Mouse (Mus musculus): ENCODE data around the gene Trim3.

The Trim3 gene

DNA sequence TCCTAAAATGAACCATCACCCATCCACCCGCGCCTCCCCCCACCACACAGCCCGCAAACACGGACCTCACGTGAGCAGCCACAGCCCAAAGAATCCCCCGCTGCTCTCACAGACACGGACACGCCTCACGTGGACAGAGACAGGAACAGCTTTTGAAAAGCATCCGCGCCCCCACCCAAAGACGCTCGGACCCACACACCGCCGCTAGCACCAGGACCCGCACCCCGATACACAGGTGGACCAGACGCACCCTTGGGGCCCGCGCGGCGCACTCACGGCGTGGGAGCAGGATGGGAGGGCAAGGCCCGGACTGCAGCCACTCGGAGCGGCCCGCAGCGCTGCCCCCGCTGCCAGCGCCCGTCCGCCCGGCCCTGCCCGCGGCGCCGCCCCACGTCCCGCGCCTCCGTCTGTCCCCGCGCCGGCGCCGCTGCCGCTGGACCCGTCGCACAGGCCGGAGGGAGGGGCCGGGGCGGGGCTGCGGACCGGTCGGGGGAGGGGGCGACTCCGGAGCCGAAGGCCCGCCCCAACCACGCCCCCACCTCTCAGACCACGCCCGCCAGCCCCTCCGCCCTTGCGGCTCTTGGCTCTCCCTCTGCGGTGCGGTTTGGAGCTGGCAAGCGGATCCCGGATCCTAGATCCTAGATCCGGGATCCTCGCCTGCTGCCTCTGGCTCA is at the start of gene Trim3:
Trim3 (minus strand) TSS at position 445 of the 674 bp plus-strand sequence.
- DNase-seq (ENCODE audit: low spot score) = peak; percentile 81

DNA sequence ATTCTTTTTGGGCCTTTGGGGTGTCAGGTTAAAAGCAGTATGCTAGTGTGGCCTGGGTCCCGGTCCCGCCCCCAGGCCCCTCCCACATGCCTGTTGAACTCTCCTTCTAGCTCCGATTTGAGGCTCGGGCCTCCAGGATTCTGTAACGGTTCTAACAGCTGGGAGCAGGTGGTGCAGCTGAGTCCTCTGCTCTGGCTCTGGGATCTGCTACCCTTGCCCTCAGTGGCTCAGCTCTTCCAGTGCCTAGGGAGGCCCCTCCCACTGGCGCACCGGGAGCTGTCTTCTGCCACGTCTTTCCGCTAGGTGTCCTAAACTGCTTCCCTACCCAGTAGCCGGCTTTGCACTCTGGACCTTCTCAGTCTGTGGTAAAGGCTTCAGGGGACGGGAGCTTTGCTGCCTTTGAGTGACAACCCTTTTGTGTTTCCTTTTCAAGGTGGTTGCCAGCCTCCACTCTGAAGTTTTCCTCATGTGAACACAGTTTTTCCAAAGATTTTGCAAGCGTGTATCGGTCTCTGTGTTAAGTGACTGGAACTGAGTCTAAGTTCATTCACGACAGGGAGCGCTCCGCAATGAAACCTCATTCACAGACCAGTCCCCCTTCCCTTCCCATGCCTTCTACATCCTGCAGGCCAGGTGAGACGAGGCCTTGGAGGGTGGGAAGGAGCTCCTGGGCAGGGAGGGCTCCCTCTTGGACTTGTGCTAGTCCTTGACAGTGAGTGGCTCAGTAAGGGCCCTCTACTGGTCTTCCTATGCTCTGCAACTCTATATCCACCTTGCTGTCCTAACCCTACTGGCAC is 17.5 kb upstream of the Trim3 start, which contains the start of gene Dnhd1:
Dnhd1 (plus strand) TSS at position 189 of the 797 bp plus-strand sequence.
- DNase-seq (ENCODE audit: low spot score) = no peak

DNA sequence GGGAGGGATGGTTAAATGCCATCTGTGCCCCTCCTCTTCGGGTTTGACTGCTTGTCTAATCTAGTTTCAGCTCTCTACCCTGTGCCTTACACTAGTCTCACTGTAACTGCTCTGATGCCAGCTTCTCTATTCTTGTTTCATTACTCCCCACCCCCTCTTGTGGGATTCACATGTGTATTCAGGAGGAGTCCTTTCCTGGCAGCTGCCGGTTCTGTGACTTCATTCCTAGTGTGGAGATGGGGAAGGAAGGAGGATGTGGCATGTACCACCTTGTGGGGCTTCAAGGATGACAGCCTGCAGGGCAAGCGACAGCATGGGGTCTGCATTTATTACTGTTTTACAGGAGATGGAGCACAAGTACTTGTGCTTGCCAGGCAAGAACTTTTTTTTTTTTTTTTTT is 8.6 kb upstream of the Trim3 start:
- no peak for DNase-seq (ENCODE audit: low spot score)

DNA sequence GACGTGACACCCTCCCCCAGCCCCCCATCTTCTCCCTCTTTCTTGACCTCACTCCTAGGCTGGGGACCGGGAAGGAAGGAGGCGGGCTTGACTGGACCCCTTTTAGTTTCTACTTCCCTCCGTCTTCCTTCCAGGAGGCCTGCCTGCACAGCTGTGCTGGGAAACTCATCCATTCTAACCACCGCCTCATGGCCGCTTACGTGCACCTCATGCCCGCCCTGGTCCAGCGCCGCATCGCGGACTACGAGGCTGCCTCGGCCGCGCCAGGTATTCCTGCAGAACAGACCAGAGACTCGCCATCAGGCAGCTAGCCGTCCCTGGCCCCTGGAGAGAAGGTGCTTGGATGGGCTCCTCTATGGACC is 7.5 kb upstream of the Trim3 start:
- no peak for DNase-seq (ENCODE audit: low spot score)

DNA sequence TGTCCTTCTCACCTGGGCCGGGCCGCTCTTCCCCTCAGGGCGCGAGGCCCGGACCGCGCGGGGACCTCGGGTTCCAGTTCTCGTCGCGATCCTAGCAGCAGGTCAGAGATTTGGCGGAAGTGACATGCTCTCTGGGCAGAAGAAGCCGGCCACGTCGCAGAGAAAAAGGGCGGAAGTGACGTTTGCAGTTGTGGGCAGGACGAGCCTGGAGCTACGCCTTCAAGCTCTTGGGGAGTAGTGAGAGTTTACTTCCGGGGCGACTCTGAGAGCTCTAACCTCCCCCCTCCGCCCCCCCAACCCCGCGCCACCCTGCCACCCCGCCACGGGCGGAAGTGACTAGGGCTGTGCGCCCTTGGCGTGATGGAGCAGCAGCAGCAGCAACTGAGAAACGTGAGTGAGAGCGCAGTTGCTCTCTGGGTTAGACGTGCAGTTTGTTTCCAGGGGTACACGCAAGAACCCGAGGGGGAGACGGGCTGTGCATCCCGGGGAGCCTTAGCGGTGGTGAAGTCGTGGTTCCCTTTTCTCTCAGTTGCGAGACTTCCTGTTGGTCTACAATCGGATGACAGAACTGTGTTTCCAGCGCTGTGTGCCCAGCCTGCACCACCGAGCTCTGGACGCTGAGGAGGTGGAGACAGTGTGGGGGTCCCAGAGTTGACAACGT is 7.0 kb upstream of the Trim3 start, which contains the start of the genes Arfip2 and Gm45799:
Arfip2 (minus strand) TSS at position 184 of the 661 bp plus-strand sequence.
Gm45799 (plus strand) TSS at position 320 of the 661 bp plus-strand sequence.
- peak; percentile 97 for DNase-seq (ENCODE audit: low spot score)

DNA sequence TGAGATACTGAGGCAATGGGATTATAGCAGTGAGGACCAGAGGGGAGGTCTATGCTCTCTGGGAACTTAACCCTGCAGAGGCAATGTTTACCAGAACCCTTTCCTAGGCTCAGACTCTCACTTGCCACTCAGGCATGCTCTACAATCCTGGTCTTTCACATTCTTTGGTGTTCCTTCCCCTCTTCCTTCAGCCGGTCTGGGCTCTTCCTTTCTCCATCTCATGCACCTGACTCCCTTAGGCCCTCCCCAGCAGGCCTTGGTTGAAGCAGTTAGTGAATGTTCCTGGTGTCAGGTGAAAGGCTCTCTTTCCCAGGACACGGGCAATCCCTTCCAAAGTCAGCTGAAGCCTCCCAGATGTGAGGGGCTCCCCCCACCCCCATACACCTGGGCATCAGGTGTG is 6.4 kb upstream of the Trim3 start, which contains the start of gene Timm10b:
Timm10b (plus strand) TSS at position 301 of the 400 bp plus-strand sequence.
- no peak for DNase-seq (ENCODE audit: low spot score)

DNA sequence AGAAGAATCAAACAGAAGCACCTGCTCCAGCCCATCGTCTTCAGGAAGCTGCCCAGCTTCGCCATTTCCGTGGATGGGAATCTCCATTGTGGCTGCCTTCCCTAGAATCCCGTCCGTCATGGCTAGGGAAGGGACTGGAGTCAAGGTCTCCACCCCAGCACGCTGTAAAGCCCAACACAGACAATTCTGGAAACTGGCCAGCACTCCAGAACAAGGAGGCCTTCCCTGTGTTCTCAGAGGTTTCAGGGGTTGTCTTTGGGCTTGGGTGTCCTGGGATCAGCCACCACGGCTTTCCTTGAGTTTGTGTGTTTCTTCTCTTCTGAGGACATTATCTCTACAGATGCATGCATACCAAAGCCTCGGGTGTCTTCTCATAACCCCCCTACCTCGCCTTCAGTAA is 5.9 kb upstream of the Trim3 start:
- no peak for DNase-seq (ENCODE audit: low spot score)

DNA sequence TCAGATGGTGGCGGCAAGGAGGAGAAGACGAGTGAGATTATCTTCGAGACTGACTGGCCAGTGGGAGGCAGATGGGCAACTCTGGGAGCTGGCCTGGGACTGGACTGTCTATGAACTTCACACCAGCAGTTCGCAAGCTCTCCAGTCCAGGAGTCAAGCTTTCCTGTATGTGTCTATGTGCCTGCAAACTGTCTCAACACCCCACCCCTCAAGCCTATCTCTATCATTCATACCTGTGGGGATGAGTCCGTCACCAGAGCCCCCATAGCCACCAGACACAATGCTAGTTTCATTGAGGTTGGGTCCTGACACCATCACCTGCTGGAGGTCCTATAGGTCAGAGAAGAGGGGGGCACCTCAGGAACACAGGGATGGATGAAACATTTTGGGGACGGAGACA is 5.4 kb upstream of the Trim3 start:
- no peak for DNase-seq (ENCODE audit: low spot score)

DNA sequence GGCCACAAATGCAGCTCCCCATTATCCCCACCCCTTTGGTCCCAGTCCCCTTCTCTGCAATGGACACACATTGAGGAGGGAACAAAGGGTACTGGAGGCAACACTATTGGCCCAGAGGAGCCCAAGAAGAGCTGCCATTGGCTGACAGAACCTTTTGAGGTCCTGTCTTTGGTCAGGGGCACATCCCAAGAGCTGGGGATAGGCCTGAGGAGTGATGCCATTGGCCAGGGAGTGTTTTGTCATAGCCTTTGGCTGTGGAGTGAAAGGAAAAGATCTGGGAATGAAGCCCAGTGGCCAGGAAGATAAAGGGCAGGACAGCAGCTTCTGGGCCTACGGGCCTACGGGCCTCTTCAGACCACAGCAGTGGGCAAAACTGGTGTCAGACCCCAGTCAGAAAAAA is 2.4 kb upstream of the Trim3 start:
- DNase-seq (ENCODE audit: low spot score) = no peak

DNA sequence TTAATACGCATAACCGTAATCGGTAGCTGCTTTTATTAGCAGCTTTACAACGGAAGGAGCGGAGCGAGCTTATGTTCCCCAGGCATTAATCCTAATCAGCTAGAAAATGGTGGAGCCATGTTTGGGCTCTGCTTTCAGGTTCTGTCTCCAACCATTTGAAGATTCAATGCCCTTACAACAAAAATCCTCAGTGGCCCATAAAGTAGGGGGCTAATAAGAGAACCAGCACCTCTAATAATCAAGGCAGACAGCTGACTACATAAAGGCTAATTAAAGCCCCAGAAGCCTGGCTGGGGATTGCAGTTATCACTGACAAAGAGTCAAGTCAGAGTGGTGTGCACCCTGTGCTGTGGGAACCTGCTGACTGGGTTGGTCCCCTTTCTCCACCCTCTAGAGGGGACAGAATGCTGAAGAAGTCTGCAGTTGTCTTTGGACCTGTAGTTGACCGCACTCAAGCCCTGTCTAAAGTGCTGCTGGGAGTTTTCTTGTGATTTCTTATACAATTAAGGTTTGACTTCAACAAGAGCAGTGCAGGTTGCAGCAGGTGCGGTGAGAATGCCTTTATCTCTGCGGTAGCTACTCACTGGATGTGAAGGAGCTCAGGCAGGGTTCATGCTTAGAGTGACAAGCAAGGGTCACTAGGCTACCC is 1.0 kb upstream of the Trim3 start:
- no peak for DNase-seq (ENCODE audit: low spot score)

DNA sequence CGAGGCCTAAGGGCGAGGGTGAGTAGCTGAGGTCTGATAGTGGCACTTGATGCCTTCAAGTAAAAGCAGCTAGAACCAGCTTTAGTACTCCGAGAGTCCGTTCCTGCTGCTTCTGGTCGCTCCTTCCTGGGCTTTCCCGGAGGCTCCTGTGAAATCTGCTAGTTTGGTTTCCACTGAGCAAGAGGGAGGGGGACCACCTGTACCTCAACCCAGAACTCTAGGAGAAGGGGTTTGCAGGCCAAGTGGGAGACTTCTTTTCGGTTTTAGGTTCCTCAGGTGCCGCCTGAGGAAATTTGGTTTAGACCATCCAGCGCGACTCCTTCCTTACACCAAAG is 397 bp upstream of the Trim3 start:
- DNase-seq (ENCODE audit: low spot score) = no peak

DNA sequence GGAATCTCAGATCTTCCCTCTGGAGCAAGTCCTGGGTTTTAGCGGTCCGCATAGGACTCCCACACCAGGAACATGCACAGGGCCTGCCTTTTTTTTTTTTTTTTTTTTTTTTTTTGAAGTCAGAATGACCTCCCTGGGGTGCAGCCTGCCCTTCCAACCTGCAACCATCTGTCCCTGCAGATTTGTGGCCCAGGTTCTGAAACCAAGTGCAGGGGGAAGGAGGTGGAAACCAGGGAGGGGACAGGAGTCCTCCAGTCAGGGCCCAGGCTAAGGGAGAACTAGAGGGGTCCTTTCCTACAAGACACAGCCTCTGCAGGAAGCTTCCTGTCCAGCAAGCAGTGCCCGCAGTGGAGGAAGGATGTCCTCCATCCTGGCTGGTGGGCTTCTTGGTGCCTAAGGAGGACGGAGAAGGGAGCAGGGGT is 809 bp downstream of the Trim3 start:
- DNase-seq (ENCODE audit: low spot score) = no peak

DNA sequence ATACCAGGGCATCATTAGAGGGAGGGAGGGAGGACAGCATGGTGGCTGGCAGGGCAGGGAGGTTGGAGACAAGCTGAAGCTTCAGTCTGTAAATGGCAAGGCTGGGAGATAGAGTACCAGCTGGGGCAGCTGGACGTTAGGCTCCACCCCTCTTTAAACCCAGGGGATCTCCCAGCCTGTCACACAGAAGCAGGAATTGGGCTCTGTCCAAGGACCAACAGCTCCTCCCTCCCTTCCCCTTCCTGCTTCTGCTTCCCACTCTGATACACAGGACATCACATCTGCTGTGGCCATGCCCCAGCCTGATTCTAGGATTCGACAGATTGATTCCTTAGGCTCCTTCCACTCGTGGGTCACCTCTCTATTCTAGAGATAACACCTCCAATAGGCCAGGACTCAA is 4.7 kb downstream of the Trim3 start:
- DNase-seq (ENCODE audit: low spot score) = no peak

DNA sequence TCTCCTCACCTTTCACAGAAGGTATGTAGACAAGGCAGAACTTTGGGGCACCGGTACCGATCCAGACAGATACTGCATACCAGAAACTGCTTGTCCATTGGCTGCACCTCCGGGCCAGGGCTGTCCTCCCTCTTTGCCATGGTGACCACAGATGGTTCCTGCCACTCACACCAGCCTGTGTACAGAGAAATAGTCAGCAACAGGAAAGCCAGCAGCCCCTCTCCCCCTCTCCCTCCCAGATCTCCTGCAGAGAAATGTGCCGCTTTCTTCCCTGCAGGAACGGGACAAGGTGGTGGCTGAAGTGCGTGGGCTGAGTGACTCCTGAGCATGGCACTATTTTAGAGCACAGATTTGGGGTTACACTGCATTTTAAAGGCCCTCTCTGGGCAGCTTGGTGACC is 8.0 kb downstream of the Trim3 start:
- no peak for DNase-seq (ENCODE audit: low spot score)

DNA sequence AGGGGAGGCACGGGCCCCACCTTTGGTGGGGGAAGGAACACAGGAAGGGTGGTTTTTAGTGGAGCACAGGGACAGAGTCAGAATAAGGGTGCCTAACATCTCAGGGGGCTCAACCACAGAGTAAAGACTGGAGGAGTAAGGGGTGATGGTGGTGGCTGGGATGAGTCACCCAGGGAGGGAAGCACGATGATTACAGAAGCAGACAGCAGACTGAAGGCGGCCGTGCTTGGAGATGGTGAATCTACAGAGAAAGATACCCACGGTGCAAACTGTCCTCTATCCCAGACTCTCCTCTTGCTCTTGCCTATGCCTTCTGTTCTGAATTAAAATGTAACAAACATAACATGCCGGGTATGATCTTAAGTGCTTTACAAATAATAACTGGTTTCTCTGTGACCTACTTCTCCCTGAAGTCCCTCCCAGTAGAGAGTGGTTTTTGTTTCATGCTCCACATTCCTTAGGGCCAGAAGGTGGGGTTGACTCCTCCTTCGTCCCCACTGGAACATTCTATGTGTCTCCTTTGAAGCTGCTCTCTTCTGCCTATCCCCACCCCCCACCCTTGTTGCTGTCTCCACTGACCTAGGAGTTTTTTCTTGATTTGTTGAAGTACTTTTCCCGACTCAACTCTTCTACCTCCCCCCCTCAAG is 11.6 kb downstream of the Trim3 start:
- DNase-seq (ENCODE audit: low spot score) = no peak

DNA sequence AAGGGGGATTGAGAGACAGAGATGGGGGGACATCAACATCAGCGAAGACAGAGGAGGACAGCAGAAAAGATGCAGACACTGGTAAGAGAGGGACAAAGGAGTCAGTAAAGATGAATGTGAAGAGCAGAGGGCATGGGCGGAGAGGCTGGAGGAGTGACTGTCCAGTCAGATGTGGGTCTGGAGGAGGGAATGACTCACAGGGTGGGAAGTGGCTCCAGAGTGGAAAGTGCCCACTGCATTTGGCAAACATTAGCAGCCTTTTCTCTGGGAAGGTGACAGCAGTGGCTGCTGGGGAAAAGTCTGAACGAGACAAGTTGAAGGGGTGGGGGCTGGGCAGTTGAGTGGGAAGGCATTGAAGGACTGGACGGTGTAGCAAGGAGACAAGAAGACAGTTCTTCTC is 12.3 kb downstream of the Trim3 start:
- no peak for DNase-seq (ENCODE audit: low spot score)

DNA sequence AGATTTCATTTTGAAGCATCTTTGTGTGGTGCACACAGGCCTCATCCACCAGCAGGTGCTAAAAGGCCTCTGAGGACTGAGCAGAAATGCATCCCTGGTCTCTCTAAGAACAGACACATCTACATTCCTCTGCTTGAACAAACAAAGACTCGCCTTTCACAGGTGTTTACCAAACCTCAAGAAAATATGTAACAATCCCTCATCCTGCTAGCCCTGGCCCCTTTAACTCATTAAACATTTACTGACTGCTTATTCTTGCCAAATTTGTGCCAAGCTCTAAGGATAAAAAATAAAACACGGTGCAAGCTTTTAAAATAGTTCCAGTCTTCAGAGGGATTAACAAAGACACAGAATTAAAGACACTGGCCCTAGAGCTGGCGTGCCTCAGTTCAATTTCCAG is 13.7 kb downstream of the Trim3 start:
- DNase-seq (ENCODE audit: low spot score) = no peak

DNA sequence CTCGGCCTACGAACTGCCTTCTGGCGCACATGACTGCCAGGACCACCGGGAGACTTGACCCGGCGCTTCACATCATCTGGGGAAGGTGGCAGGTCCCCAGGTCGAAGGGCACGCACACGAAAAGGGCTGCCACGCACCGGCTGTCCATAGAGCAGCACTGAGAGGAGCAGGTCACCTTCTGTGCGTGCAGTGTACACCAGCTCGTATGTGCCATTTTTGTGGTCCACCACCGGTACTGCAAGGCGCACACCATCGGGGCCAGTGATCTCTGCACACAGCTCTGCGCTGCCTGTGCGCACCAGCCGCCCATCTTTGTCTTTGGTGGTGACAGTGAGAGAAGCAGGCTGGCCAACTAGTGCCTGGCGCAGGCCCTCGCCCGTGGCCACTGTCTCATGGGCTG is 15.6 kb downstream of the Trim3 start:
- no peak for DNase-seq (ENCODE audit: low spot score)

DNA sequence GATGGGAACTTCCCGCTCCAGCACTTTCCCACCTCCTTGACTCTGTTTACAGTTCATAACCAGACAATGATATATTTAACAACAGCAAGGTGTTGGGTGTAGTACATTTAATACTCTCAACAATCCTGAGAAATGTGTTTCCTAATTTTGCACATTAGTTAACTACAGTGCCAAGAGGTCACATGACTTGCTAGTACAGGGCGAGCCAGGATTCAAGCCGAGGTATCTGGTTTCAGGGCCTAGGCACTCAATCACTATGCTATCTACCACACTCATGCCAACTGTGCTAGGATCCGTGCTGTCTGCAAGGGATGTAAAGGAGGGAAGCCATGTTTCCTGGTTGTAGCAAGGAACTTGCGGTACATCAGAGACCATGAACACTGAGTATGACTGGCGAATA is 16.8 kb downstream of the Trim3 start:
- DNase-seq (ENCODE audit: low spot score) = no peak

DNA sequence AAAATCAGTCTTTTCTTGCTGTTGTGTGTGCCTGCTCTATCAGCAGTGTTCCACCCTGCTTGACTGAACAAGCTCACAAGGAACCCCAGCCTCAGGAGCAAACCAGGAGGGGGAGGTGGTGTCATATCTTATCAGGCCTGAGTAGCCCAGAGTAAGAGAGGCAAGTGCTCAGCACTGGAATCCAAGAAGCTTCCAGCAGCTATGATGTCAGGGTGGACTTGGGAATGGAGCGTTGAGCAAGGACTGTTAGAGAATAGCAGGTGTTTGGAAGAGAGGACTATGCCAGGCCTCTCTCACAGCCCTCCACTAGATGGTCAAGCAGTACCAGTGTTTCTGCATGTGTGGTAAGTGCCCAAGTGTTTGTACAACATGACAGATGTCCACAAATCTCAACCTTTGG is 17.7 kb downstream of the Trim3 start:
- DNase-seq (ENCODE audit: low spot score) = no peak

DNA sequence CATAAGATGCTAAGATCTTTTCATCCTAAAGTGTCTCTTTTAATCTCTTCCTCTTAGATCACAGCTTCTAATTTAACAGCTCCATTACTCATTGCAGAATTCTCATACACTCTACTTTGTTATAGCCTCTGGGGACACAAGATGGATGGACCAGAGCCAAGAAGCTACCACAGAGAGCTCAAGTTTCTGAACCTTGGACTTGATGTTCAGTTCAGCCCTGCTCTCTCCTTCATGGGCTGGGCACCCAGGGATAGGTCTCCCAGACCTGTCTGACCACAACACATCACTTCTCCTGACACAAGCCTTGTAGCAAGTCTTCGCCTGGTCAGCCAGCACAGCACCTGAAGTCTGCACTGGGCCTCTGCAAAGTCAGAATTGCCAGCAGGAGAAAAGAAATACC is 19.0 kb downstream of the Trim3 start:
- DNase-seq (ENCODE audit: low spot score) = no peak

DNA sequence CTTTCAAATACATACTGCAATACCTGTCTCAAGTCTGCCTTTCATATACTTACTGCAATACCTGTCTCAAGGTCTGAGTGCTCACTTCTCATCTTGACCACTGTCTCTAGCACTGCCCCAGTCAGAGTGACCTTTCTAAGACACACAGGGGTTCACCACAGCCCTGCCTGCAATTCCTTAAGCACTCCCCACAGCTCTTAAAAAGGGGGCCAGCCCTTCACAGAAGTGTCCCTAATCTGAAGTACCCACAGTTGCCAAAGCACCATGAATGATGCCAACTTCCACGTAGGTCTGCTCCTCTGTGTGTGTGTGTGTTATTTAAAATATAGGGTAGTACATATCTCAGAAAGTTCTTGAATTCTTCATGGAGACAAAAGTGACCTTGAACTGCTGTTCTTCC is 21.6 kb downstream of the Trim3 start:
- DNase-seq (ENCODE audit: low spot score) = no peak

All from left cerebral cortex, adult 11 months (tissue).